Mouse (Mus musculus): ENCODE data around the gene Cyp2s1. TPM values are rescaled to one million over a fixed set of nuclear protein-coding genes. Genes with fewer than 3 reads are reported as not detected.

Gene Cyp2s1
- polyA plus RNA-seq, 1 experiment from 2014 or later = 3.3 TPM

GRCm38 (mm10) chr7:25826029-25826428, 9.3 kb upstream of the Cyp2s1 start:
- ATAC-seq (ENCODE audit: insufficient read depth, low FRiP score, low TSS enrichment) (no peak), DNase-seq (ENCODE audit: low spot score) (no peak)

GRCm38 (mm10) chr7:25825043-25825442, 8.3 kb upstream of the Cyp2s1 start:
- no peak for ATAC-seq (ENCODE audit: insufficient read depth, low FRiP score, low TSS enrichment)
- WGBS = 58% methylated on average over 9 of the region's 9 CpGs

More at GRCm38 (mm10) chr7:25826029-25826428, 9.3 kb upstream of the Cyp2s1 start:
- Histone ChIP-seq H3K27me3 (ENCODE audit: control insufficient read depth, insufficient read depth, low read length) (no peaks in the 10 kb centered on the region), H3K36me3 (ENCODE audit: control insufficient read depth, insufficient read depth, low read length) (no peaks in the 10 kb centered on the region), H3K27ac (ENCODE audit: low read depth, low read length) (no peak overlapping the region), H3K4me3 (ENCODE audit: low read depth, low read length) (no peak overlapping the region), H3K9ac (ENCODE audit: low read length) (no peak overlapping the region), H3K9me3 (ENCODE audit: control insufficient read depth, low read length) (no peaks in the 10 kb centered on the region), H3K4me2 (ENCODE audit: low read depth) (no peak overlapping the region), H3K4me1 (ENCODE audit: control insufficient read depth, insufficient read depth, low read length) (no peaks in the 10 kb centered on the region)
- 76% methylated on average over 6 of the region's 6 CpGs for WGBS

GRCm38 (mm10) chr7:25815571-25815970, 1.1 kb downstream of the Cyp2s1 start:
- H3K9ac ChIP-seq (ENCODE audit: low read length) = no peak overlapping the region
- H3K27me3 ChIP-seq (ENCODE audit: control insufficient read depth, insufficient read depth, low read length) = peaks cover 9% of the 10 kb centered on the region; the same call in 1 of the 2 replicates
- 0 out of 2 replicates have a peak, but pooled peaks cover 4% of the 10 kb centered on the region for H3K4me1 ChIP-seq (ENCODE audit: control insufficient read depth, insufficient read depth, low read length)
- H3K9me3 ChIP-seq (ENCODE audit: control insufficient read depth, low read length) = no peaks in the 10 kb centered on the region; the same call in 1 of the 2 replicates
- DNase-seq (ENCODE audit: low spot score) (no peak), ATAC-seq (ENCODE audit: insufficient read depth, low FRiP score, low TSS enrichment) (no peak)
- no peaks in the 10 kb centered on the region for H3K36me3 ChIP-seq (ENCODE audit: control insufficient read depth, insufficient read depth, low read length)
- no peak overlapping the region for H3K27ac ChIP-seq (ENCODE audit: low read depth, low read length)
- 21% methylated on average over 7 of the region's 7 CpGs for WGBS
- peak overlapping the region; percentile 81; the same call in 1 of the 2 replicates for H3K4me2 ChIP-seq (ENCODE audit: low read depth)
- H3K4me3 ChIP-seq (ENCODE audit: low read depth, low read length) = no peak overlapping the region

More at GRCm38 (mm10) chr7:25825043-25825442, 8.3 kb upstream of the Cyp2s1 start:
- H3K9ac ChIP-seq (ENCODE audit: low read length) = no peak overlapping the region
- H3K27me3 ChIP-seq (ENCODE audit: control insufficient read depth, insufficient read depth, low read length) = no peaks in the 10 kb centered on the region
- H3K27ac ChIP-seq (ENCODE audit: low read depth, low read length) = no peak overlapping the region
- H3K4me2 ChIP-seq (ENCODE audit: low read depth) = no peak overlapping the region
- no peaks in the 10 kb centered on the region for H3K4me1 ChIP-seq (ENCODE audit: control insufficient read depth, insufficient read depth, low read length)
- no peak for DNase-seq (ENCODE audit: low spot score)
- no peaks in the 10 kb centered on the region for H3K36me3 ChIP-seq (ENCODE audit: control insufficient read depth, insufficient read depth, low read length)
- no peaks in the 10 kb centered on the region for H3K9me3 ChIP-seq (ENCODE audit: control insufficient read depth, low read length)
- no peak overlapping the region for H3K4me3 ChIP-seq (ENCODE audit: low read depth, low read length)

- DNase-seq (ENCODE audit: low spot score) = no peak
- WGBS = 87% methylated on average over 9 of the region's 9 CpGs
- no peak for ATAC-seq (ENCODE audit: insufficient read depth, low FRiP score, low TSS enrichment)
These were observed 2.0 kb downstream of the Cyp2s1 start for GRCm38 (mm10) chr7:25814711-25815110.

GRCm38 (mm10) chr7:25812195-25812594, 4.5 kb downstream of the Cyp2s1 start:
- H3K4me1 ChIP-seq (ENCODE audit: control insufficient read depth, insufficient read depth, low read length) = 0 out of 2 replicates have a peak, but pooled peaks cover 4% of the 10 kb centered on the region
- DNase-seq (ENCODE audit: low spot score) (no peak), ATAC-seq (ENCODE audit: insufficient read depth, low FRiP score, low TSS enrichment) (no peak)
- H3K27ac ChIP-seq (ENCODE audit: low read depth, low read length) = no peak overlapping the region
- peaks cover 9% of the 10 kb centered on the region; the same call in 1 of the 2 replicates for H3K27me3 ChIP-seq (ENCODE audit: control insufficient read depth, insufficient read depth, low read length)
- H3K4me2 ChIP-seq (ENCODE audit: low read depth) = no peak overlapping the region
- H3K36me3 ChIP-seq (ENCODE audit: control insufficient read depth, insufficient read depth, low read length) = no peaks in the 10 kb centered on the region
- H3K4me3 ChIP-seq (ENCODE audit: low read depth, low read length) = no peak overlapping the region
- 83% methylated on average over 1 of the region's 1 CpGs for WGBS
- no peak overlapping the region for H3K9ac ChIP-seq (ENCODE audit: low read length)
- H3K9me3 ChIP-seq (ENCODE audit: control insufficient read depth, low read length) = no peaks in the 10 kb centered on the region

More at GRCm38 (mm10) chr7:25814711-25815110, 2.0 kb downstream of the Cyp2s1 start:
- H3K36me3 ChIP-seq (ENCODE audit: control insufficient read depth, insufficient read depth, low read length) = no peaks in the 10 kb centered on the region
- H3K27ac ChIP-seq (ENCODE audit: low read depth, low read length) = no peak overlapping the region
- no peaks in the 10 kb centered on the region; the same call in 1 of the 2 replicates for H3K9me3 ChIP-seq (ENCODE audit: control insufficient read depth, low read length)
- peaks cover 9% of the 10 kb centered on the region; the same call in 1 of the 2 replicates for H3K27me3 ChIP-seq (ENCODE audit: control insufficient read depth, insufficient read depth, low read length)
- H3K9ac ChIP-seq (ENCODE audit: low read length) = no peak overlapping the region
- no peak overlapping the region for H3K4me2 ChIP-seq (ENCODE audit: low read depth)
- 0 out of 2 replicates have a peak, but pooled peaks cover 4% of the 10 kb centered on the region for H3K4me1 ChIP-seq (ENCODE audit: control insufficient read depth, insufficient read depth, low read length)
- H3K4me3 ChIP-seq (ENCODE audit: low read depth, low read length) = no peak overlapping the region

- no peaks in the 10 kb centered on the region for H3K9me3 ChIP-seq (ENCODE audit: control insufficient read depth, low read length)
- H3K36me3 ChIP-seq (ENCODE audit: control insufficient read depth, insufficient read depth, low read length) = no peaks in the 10 kb centered on the region
- no peak for DNase-seq (ENCODE audit: low spot score)
- H3K9ac ChIP-seq (ENCODE audit: low read length) = no peak overlapping the region
- H3K27ac ChIP-seq (ENCODE audit: low read depth, low read length) = no peak overlapping the region
- 64% methylated on average over 2 of the region's 2 CpGs for whole genome bisulfite sequencing
- H3K4me1 ChIP-seq (ENCODE audit: control insufficient read depth, insufficient read depth, low read length) = 0 out of 2 replicates have a peak, but pooled peaks cover 4% of the 10 kb centered on the region
- ATAC-seq (ENCODE audit: insufficient read depth, low FRiP score, low TSS enrichment) = no peak
- peaks cover 9% of the 10 kb centered on the region; the same call in 1 of the 2 replicates for H3K27me3 ChIP-seq (ENCODE audit: control insufficient read depth, insufficient read depth, low read length)
- H3K4me2 ChIP-seq (ENCODE audit: low read depth) = no peak overlapping the region
- H3K4me3 ChIP-seq (ENCODE audit: low read depth, low read length) = no peak overlapping the region
These were observed 5.0 kb downstream of the Cyp2s1 start for GRCm38 (mm10) chr7:25811716-25812115.

- Histone ChIP-seq H3K9ac (ENCODE audit: low read length) (peak overlapping the region; percentile 3; the same call in 1 of the 2 replicates), H3K4me3 (ENCODE audit: low read depth, low read length) (no peak overlapping the region)
These were observed 10.9 kb downstream of the Cyp2s1 start for GRCm38 (mm10) chr7:25805631-25806343.

GRCm38 (mm10) chr7:25804792-25805191, 11.9 kb downstream of the Cyp2s1 start:
- Histone ChIP-seq H3K27ac (ENCODE audit: low read depth, low read length) (no peak overlapping the region), H3K4me2 (ENCODE audit: low read depth) (no peak overlapping the region), H3K4me1 (ENCODE audit: control insufficient read depth, insufficient read depth, low read length) (no peaks in the 10 kb centered on the region), H3K27me3 (ENCODE audit: control insufficient read depth, insufficient read depth, low read length) (no peaks in the 10 kb centered on the region), H3K4me3 (ENCODE audit: low read depth, low read length) (no peak overlapping the region), H3K36me3 (ENCODE audit: control insufficient read depth, insufficient read depth, low read length) (no peaks in the 10 kb centered on the region), H3K9me3 (ENCODE audit: control insufficient read depth, low read length) (no peaks in the 10 kb centered on the region), H3K9ac (ENCODE audit: low read length) (no peak overlapping the region)
- WGBS = 83% methylated on average over 4 of the region's 4 CpGs
- DNase-seq (ENCODE audit: low spot score) (no peak), ATAC-seq (ENCODE audit: insufficient read depth, low FRiP score, low TSS enrichment) (no peak)

More at GRCm38 (mm10) chr7:25805631-25806343, 10.9 kb downstream of the Cyp2s1 start:
- WGBS = 32% methylated on average over 21 of the region's 21 CpGs
- Histone ChIP-seq H3K27ac (ENCODE audit: low read depth, low read length) (no peak overlapping the region), H3K4me2 (ENCODE audit: low read depth) (no peak overlapping the region), H3K9me3 (ENCODE audit: control insufficient read depth, low read length) (no peaks in the 10 kb centered on the region), H3K36me3 (ENCODE audit: control insufficient read depth, insufficient read depth, low read length) (no peaks in the 10 kb centered on the region), H3K4me1 (ENCODE audit: control insufficient read depth, insufficient read depth, low read length) (no peaks in the 10 kb centered on the region), H3K27me3 (ENCODE audit: control insufficient read depth, insufficient read depth, low read length) (no peaks in the 10 kb centered on the region)
- ATAC-seq (ENCODE audit: insufficient read depth, low FRiP score, low TSS enrichment) (peak; percentile 60), DNase-seq (ENCODE audit: low spot score) (peak; percentile 78)

- H3K9ac ChIP-seq (ENCODE audit: low read length) = no peak overlapping the region
- no peaks in the 10 kb centered on the region for H3K4me1 ChIP-seq (ENCODE audit: control insufficient read depth, insufficient read depth, low read length)
- no peaks in the 10 kb centered on the region for H3K27me3 ChIP-seq (ENCODE audit: control insufficient read depth, insufficient read depth, low read length)
- no peaks in the 10 kb centered on the region for H3K36me3 ChIP-seq (ENCODE audit: control insufficient read depth, insufficient read depth, low read length)
- H3K27ac ChIP-seq (ENCODE audit: low read depth, low read length) = no peak overlapping the region
- no peak overlapping the region for H3K4me3 ChIP-seq (ENCODE audit: low read depth, low read length)
- no peak for ATAC-seq (ENCODE audit: insufficient read depth, low FRiP score, low TSS enrichment)
- WGBS = 77% methylated on average over 13 of the region's 13 CpGs
- H3K9me3 ChIP-seq (ENCODE audit: control insufficient read depth, low read length) = peaks cover 1% of the 10 kb centered on the region; the same call in 1 of the 2 replicates
- DNase-seq (ENCODE audit: low spot score) = no peak
- no peak overlapping the region for H3K4me2 ChIP-seq (ENCODE audit: low read depth)
These were observed 13.3 kb downstream of the Cyp2s1 start for GRCm38 (mm10) chr7:25803460-25803859.
